Mouse (Mus musculus): ENCODE data around the gene Sema5b.

Gene Sema5b

GRCm38 (mm10) chr16:35541117-35541641, at the start of gene Sema5b:
Sema5b (plus strand) TSS chr16:35541145.
- DNase-seq (ENCODE audit: extremely low read depth, insufficient read length, low spot score): no peak

- DNase-seq (ENCODE audit: extremely low read depth, insufficient read length, low spot score): no peak
These were observed 40.6 kb upstream of the Sema5b start for GRCm38 (mm10) chr16:35500342-35500741.

GRCm38 (mm10) chr16:35501106-35501760, 39.7 kb upstream of the Sema5b start:
- peak; percentile 75 for DNase-seq (ENCODE audit: extremely low read depth, insufficient read length, low spot score)

GRCm38 (mm10) chr16:35502456-35502855, 38.5 kb upstream of the Sema5b start:
- DNase-seq (ENCODE audit: extremely low read depth, insufficient read length, low spot score): no peak

- no peak for DNase-seq (ENCODE audit: extremely low read depth, insufficient read length, low spot score)
These were observed 36.7 kb upstream of the Sema5b start for GRCm38 (mm10) chr16:35504266-35504665.

GRCm38 (mm10) chr16:35505786-35506185, 35.2 kb upstream of the Sema5b start:
- no peak for DNase-seq (ENCODE audit: extremely low read depth, insufficient read length, low spot score)

GRCm38 (mm10) chr16:35508581-35508980, 32.4 kb upstream of the Sema5b start:
- DNase-seq (ENCODE audit: extremely low read depth, insufficient read length, low spot score): peak; percentile 54

GRCm38 (mm10) chr16:35509331-35510070, 31.4 kb upstream of the Sema5b start:
- peak; percentile 14 for DNase-seq (ENCODE audit: extremely low read depth, insufficient read length, low spot score)

- DNase-seq (ENCODE audit: extremely low read depth, insufficient read length, low spot score): no peak
These were observed 24.9 kb upstream of the Sema5b start for GRCm38 (mm10) chr16:35515977-35516612.

- DNase-seq (ENCODE audit: extremely low read depth, insufficient read length, low spot score): no peak
These were observed 22.7 kb upstream of the Sema5b start for GRCm38 (mm10) chr16:35517976-35518951.

- DNase-seq (ENCODE audit: extremely low read depth, insufficient read length, low spot score): no peak
These were observed 21.7 kb upstream of the Sema5b start for GRCm38 (mm10) chr16:35519245-35519644.

GRCm38 (mm10) chr16:35524200-35524599, 16.7 kb upstream of the Sema5b start:
- DNase-seq (ENCODE audit: extremely low read depth, insufficient read length, low spot score): no peak

GRCm38 (mm10) chr16:35534630-35535029, 6.3 kb upstream of the Sema5b start:
- DNase-seq (ENCODE audit: extremely low read depth, insufficient read length, low spot score): no peak

GRCm38 (mm10) chr16:35537651-35538050, 3.3 kb upstream of the Sema5b start:
- DNase-seq (ENCODE audit: extremely low read depth, insufficient read length, low spot score): no peak

GRCm38 (mm10) chr16:35539041-35539440, 1.9 kb upstream of the Sema5b start:
- no peak for DNase-seq (ENCODE audit: extremely low read depth, insufficient read length, low spot score)

- no peak for DNase-seq (ENCODE audit: extremely low read depth, insufficient read length, low spot score)
These were observed 420 bp upstream of the Sema5b start for GRCm38 (mm10) chr16:35540333-35541116.

GRCm38 (mm10) chr16:35541661-35542420, 896 bp downstream of the Sema5b start:
- DNase-seq (ENCODE audit: extremely low read depth, insufficient read length, low spot score): no peak

GRCm38 (mm10) chr16:35542421-35542780, 1.5 kb downstream of the Sema5b start:
- no peak for DNase-seq (ENCODE audit: extremely low read depth, insufficient read length, low spot score)

GRCm38 (mm10) chr16:35545723-35546122, 4.8 kb downstream of the Sema5b start:
- DNase-seq (ENCODE audit: extremely low read depth, insufficient read length, low spot score): no peak

Measured in 3134 (cell line).